Mouse (Mus musculus) retina, adult 2 months (tissue): ENCODE measurements at regions not wholly inside any gene's neighbourhood (a gene's known extent, or its start where the extent isn't known, plus 50 kb on each side); places are given as distances from the start of the nearest gene placed in this dataset.

Experiments
- DNase-seq: peaks from one replicate; pipeline ENCODE4 v3.0.0-alpha.2; 2012; ENCODE audit warnings: low read depth, low spot score

DNA sequence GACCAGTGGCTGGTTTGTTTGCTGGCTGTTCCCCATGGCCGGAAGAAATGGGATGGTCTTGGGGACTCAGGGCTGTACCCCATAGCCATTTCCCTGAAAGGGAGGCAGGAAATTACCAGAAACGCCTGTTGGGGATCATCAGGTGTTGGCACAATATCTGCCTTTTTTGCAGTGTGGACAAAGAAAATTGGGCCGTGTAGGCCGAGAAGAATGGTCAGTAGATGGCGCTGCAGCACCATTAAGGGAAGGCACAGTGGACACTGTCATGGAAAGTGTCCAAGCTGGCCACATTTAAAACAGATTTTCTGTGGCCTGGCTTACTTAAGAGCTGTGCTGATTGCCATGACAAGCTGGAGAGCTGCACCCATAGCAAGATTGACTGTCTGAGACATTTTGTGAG is 358.1 kb downstream of the Slxl1 start:
- peak; percentile 6 for DNase-seq
